Mouse (Mus musculus) cerebellum, adult 18-20 months (tissue): ENCODE measurements around the gene Psmd13.
A peak's percentile ranks its signal among the peaks of the same experiment; 100 is the strongest.
"Not testable (repeated sequence)": the region's sequence is repeated elsewhere in the genome, so short reads cannot be mapped to it uniquely, and the experiment has no call there.

ENCODE experiments used
- DNase-seq, 2 experiments: peaks; one replicate each; pipeline ENCODE4 v3.0.0; 2021

Gene Psmd13

GRCm38 (mm10) chr7:140856785-140857549 is 24.8 kb upstream of the Psmd13 start, which contains the start of gene Ric8a:
Ric8a (plus strand) TSS chr7:140856957.
- peak; percentile 89 to 91 for DNase-seq

GRCm38 (mm10) chr7:140857550-140858505 is 23.9 kb upstream of the Psmd13 start, which contains the start of gene Bet1l:
Bet1l (minus strand) TSS chr7:140857577.
- peak; percentile 12 to 35 for DNase-seq

DNA sequence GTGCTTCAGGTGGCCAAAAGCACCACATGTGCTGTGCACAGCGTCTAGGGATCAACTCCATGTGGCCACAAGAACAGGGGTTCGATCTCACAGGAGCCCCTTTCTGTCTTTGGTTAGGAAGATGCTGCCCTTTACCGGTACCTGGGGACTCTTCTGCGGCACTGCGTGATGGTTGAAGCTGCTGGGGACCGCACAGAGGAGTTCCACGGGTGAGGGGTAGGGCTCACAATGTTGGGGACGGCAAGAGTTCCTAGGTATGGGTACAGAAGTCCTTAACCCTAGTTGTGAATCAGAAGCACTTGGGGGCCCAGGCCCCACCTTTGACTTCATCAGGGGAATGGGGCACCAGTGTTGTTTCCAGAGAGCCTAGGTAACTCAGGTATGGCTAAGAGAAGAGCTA is 23.0 kb upstream of the Psmd13 start:
- DNase-seq: no peak

DNA sequence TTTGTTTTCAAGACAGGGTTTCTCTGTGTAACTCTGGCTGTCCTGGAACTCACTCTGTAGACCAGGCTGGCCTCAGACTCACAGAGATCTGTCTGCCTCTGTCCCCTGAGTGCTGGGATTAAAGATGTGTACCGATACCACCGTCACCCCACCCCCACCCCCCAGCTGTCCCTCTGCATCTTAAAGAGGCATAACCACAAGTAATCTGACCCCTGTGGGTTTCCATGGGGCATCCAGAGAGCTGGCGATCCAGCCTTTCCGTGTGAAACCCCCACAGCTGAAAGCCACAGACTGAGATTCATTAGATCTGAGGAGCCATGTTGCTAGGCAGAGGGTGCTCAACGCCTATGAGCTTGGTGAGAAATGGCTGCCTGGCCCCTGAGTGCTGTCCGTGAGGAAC is 21.8 kb upstream of the Psmd13 start:
- no peak for DNase-seq

GRCm38 (mm10) chr7:140860728-140861127 is 21.0 kb upstream of the Psmd13 start:
- DNase-seq: no peak

GRCm38 (mm10) chr7:140864761-140865160 is 17.0 kb upstream of the Psmd13 start:
- no peak for DNase-seq

GRCm38 (mm10) chr7:140874224-140874623 is 7.5 kb upstream of the Psmd13 start:
- DNase-seq: no peak

GRCm38 (mm10) chr7:140877364-140877763 is 4.4 kb upstream of the Psmd13 start:
- no peak for DNase-seq

- no peak for DNase-seq
Observed at GRCm38 (mm10) chr7:140879355-140879754, 2.4 kb upstream of the Psmd13 start.

DNA sequence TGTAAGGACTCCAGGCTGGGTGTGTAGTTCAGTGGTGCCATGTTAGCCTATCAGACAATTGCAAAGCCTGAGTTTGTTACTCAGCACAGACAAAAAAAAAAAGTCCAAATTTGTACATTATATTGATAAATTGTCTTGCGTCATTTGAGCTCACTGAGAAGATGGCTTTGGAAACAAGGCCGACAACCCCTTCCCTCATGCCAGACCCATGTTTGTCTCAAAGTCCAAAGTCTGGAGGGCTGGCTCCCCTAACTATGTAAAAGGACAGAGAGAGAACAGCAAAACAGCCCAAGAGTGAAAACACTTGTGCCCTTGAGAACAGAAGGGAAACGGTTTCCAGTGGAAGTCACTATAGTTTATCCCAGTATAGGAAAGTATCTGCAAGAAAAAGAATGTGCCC is 1.3 kb upstream of the Psmd13 start:
- no peak for DNase-seq

DNA sequence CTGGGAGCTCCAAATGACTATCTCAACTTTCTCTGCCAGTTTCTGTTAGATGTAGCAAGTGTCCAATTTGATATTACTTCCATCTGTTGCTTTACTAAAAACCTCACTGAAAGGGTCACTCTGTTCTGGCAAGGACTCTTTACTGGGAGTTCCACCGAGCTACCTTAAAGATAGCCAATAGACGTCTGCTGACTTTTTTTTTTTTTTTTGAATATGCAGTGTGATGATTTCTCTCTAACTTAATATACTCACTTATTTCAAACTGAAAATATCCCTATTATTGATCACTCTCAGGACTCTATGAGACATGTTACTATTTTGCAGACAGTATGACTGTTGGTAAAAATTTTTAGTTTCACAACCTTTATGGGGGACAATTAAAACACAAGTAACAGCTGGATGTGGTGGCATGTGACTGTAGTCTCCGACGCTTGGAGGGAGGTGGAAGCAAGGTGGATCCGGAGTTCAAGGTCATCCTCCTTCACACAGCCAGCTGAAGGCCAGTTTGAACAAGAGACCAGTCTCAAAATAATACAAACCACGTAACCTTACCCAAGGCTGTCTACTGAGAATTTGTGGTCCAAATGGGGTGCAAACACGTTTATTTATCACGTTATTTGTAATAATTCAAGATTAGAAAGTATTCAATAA is 778 bp upstream of the Psmd13 start:
- no peak for DNase-seq

GRCm38 (mm10) chr7:140882469-140882803 is 668 bp downstream of the Psmd13 start:
- no peak for DNase-seq

DNA sequence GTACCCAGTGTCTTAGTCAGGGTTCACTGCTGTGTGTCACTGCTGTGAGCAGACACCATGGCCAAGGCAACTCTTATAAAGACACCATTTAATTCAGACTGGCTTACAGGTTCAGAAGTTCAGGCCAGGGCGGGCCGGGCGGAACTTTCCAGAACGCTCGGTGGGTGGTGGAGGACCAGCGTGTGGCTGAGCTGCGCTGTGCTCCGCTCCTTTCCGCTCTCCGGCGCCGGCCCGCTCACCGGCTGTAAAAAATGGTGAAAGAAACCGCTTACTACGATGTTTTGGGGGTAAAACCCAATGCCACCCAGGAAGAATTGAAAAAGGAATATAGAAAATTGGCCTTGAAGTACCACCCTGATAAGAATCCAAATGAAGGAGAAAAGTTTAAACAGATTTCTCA is 8.9 kb downstream of the Psmd13 start:
- DNase-seq: not testable (repeated sequence)

DNA sequence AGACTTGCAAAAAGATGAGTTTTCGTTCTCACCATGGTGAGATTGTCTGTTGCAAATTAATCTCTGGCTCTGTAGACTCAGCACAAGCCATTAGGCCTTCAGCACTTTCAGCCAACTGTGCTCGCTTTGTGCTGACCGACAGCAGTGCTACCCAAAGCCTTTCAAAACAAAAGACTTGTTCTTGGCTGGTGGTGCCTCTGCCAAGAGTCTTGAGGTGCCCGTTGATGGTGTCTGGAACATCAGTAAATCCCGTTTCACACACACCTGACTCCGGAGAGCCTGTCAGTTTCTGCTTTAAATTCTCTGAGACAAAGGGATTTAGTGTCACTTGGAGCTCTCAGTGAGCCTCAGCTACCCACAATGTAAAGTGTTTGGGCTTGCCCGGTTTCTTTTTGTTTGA is 12.3 kb downstream of the Psmd13 start:
- no peak for DNase-seq

DNA sequence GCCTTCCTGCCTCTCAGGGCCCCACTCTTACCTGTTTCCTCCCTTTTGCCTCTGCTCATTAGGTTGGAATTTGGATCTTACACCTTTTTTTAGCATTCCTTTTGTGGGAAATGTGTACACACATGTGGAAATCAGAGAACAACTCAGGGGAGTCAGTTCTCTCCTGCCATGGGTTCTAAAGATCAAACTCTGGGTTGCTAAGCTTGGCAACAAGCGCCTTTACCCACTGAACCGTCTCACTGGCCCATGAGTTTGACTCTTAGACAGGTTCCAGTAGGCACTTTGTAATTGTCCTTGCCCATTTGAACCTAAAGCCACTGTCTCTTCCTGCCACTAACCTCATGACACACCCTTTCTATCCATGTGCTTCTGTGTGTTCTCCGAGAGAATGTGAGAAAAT is 12.8 kb downstream of the Psmd13 start:
- DNase-seq: no peak

DNA sequence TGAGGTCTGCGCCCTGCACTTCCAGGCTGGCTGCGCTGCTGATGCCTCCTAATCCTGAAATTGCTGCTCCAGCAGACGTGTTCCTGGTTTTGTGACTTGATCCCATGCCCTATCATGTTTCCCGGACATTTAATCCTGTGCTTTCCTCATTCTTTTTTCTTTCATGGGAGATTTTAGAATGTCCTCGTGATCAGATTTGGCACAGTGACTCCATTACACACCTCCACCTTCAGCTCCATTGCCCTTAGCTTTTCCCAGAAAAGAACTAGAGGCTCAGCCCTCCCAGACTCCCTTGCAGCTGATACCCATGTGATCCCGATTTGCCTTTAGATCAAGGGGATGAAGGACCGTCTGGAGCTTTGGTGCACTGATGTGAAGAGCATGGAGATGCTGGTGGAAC is 16.1 kb downstream of the Psmd13 start:
- no peak for DNase-seq

- DNase-seq: no peak
Observed at GRCm38 (mm10) chr7:140899121-140899520, 17.4 kb downstream of the Psmd13 start.

GRCm38 (mm10) chr7:140900220-140900619 is 18.5 kb downstream of the Psmd13 start, which contains the start of gene Cox8b:
Cox8b (minus strand) TSS chr7:140900446.
- DNase-seq: no peak

GRCm38 (mm10) chr7:140902036-140902875 is 20.5 kb downstream of the Psmd13 start:
- DNase-seq: no peak

DNA sequence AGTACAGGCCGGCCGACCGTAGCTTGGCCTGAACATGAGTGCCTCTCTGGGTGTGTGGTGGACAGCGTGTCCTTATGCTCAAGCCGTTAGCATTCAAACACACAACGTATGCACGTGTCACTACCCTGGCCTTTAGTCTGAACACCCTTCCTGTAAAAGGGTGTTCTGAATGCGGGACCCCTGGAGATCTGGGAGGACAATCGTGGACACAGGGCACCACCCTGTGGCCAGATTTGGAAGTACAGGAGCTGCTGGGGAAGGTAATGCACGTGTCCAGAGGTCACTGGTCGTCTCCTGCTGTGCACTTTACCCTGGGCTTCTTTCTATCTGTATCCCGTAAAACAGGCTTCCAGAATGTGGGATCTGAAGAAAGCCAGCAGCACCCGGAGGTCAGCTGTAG is 21.4 kb downstream of the Psmd13 start:
- peak; percentile 67 to 83 for DNase-seq

- no peak for DNase-seq
Observed at GRCm38 (mm10) chr7:140905642-140906081, 23.9 kb downstream of the Psmd13 start.

GRCm38 (mm10) chr7:140907131-140907530 is 25.4 kb downstream of the Psmd13 start:
- DNase-seq: no peak
